Mouse (Mus musculus) layer of hippocampus, postnatal 25 days (tissue): ENCODE data around the gene Cd82. TPM values are rescaled to one million over a fixed set of nuclear protein-coding genes. Genes with fewer than 3 reads are reported as not detected.
A peak's percentile ranks its signal among the peaks of the same experiment; 100 is the strongest.

Source experiments
- DNase-seq, 2 experiments: peaks; one replicate each; pipeline ENCODE4 v3.0.0; 2022; ENCODE audit warnings: mixed read lengths in 2 of 2, low spot score in 1 of 2; ENCODE audit errors: extremely low spot score in 1 of 2
- total RNA-seq, 2 experiments: library from RNA; stranded (reverse); gene quantifications; 2 replicates each; pipeline ENCODE4 v1.2.3; 2021

Gene Cd82
- total RNA-seq, 2 experiments from 2014 or later = 22.0 to 23.8 TPM

GRCm38 (mm10) chr2:93470127-93470526 is 7.2 kb upstream of the Cd82 start:
- peak in 1 of 2 experiments; percentile 23 for DNase-seq

GRCm38 (mm10) chr2:93469118-93469517 is 6.2 kb upstream of the Cd82 start:
- DNase-seq = peak in 1 of 2 experiments; percentile 43

GRCm38 (mm10) chr2:93466314-93466713 is 3.4 kb upstream of the Cd82 start:
- DNase-seq = no peak

- peak; percentile 39 to 61 for DNase-seq
These were observed 848 bp downstream of the Cd82 start for GRCm38 (mm10) chr2:93461869-93462714.

GRCm38 (mm10) chr2:93460786-93461469 is 2.0 kb downstream of the Cd82 start:
- DNase-seq = no peak

- no peak for DNase-seq
These were observed 3.6 kb downstream of the Cd82 start for GRCm38 (mm10) chr2:93459208-93459920.

- no peak for DNase-seq
These were observed 4.4 kb downstream of the Cd82 start for GRCm38 (mm10) chr2:93458332-93459207.

- DNase-seq = no peak
These were observed 5.4 kb downstream of the Cd82 start for GRCm38 (mm10) chr2:93457426-93458130.

- no peak for DNase-seq
These were observed 6.8 kb downstream of the Cd82 start for GRCm38 (mm10) chr2:93456140-93456539.

- DNase-seq = no peak
These were observed 7.9 kb downstream of the Cd82 start for GRCm38 (mm10) chr2:93454817-93455591.

- no peak for DNase-seq
These were observed 8.6 kb downstream of the Cd82 start for GRCm38 (mm10) chr2:93454334-93454733.

GRCm38 (mm10) chr2:93453046-93453445 is 9.9 kb downstream of the Cd82 start:
- DNase-seq = no peak

- DNase-seq = no peak
These were observed 10.4 kb downstream of the Cd82 start for GRCm38 (mm10) chr2:93452506-93452905.

- DNase-seq = no peak
These were observed 10.9 kb downstream of the Cd82 start for GRCm38 (mm10) chr2:93452057-93452456.

- no peak for DNase-seq
These were observed 11.6 kb downstream of the Cd82 start for GRCm38 (mm10) chr2:93451219-93451938.

GRCm38 (mm10) chr2:93450695-93451094 is 12.2 kb downstream of the Cd82 start:
- DNase-seq = no peak

GRCm38 (mm10) chr2:93449657-93450056 is 13.3 kb downstream of the Cd82 start:
- DNase-seq = no peak

- no peak for DNase-seq
These were observed 14.2 kb downstream of the Cd82 start for GRCm38 (mm10) chr2:93448774-93449173.
